Mouse (Mus musculus) CH12.LX (cell line): ENCODE measurements around the gene Laptm5. TPM values are rescaled to one million over a fixed set of nuclear protein-coding genes. Genes with fewer than 3 reads are reported as not detected.
A peak's percentile ranks its signal among the peaks of the same experiment; 100 is the strongest.

Experiments used
- DNase-seq: peaks from one replicate; pipeline ENCODE4 v3.0.0-alpha.2; 2013; ENCODE audit errors: extremely low read depth
- H3K27ac ChIP-seq: 2 replicates; pipeline ENCODE4 v1.5.1; 2012; ENCODE audit warnings: low read depth, mild to moderate bottlenecking, control low read depth, moderate library complexity; ENCODE audit not compliant: insufficient read depth
- H3K27me3 ChIP-seq: replicated peaks from 2 replicates; pipeline ENCODE3; 2012; ENCODE audit warnings: inconsistent platforms
- H3K36me3 ChIP-seq, 2 experiments: replicated peaks in 1 of 2; 2 replicates each; pipeline versions ENCODE3 to v1.6.1; 2012; ENCODE audit warnings: inconsistent platforms in 1 of 2, low read length in 1 of 2, mild to moderate bottlenecking in 1 of 2, mixed read lengths in 1 of 2, moderate library complexity in 1 of 2; ENCODE audit not compliant: control insufficient read depth in 1 of 2, insufficient read depth in 1 of 2
- H3K4me1 ChIP-seq, 2 experiments: 2 replicates each; pipeline ENCODE4 v1.6.1; 2012; ENCODE audit warnings: inconsistent platforms in 1 of 2, moderate library complexity in 1 of 2; ENCODE audit not compliant: insufficient read depth in 2 of 2, control insufficient read depth in 1 of 2
- H3K4me2 ChIP-seq: 2 replicates; pipeline ENCODE4 v1.6.1; 2012; ENCODE audit warnings: low read depth, mild to moderate bottlenecking, control low read depth; ENCODE audit not compliant: poor library complexity, insufficient read depth, severe bottlenecking
- H3K4me3 ChIP-seq, 3 experiments: fragments of 150-350 bp in 1 of 3; sonication (generic) in 1 of 3; replicated peaks in 1 of 3; 2 replicates each; pipeline versions ENCODE3 to v1.5.1; 2011 to 2012; ENCODE audit warnings: low read depth in 2 of 3, low read length in 2 of 3, mild to moderate bottlenecking in 2 of 3, moderate library complexity in 2 of 3, control low read depth in 1 of 3, improper control_type of control experiment in 1 of 3, inconsistent platforms in 1 of 3, mixed read lengths in 1 of 3; ENCODE audit not compliant: poor library complexity in 1 of 3
- H3K79me2 ChIP-seq: replicated peaks from 2 replicates; pipeline ENCODE4 v1.6.1; 2012; ENCODE audit warnings: mild to moderate bottlenecking, moderate library complexity; ENCODE audit not compliant: control insufficient read depth, poor library complexity, insufficient read depth, severe bottlenecking; ENCODE audit errors: extremely low read depth
- H3K9ac ChIP-seq: 2 replicates; pipeline ENCODE4 v1.6.1; 2012; ENCODE audit warnings: low read depth, mild to moderate bottlenecking, control low read depth, moderate library complexity; ENCODE audit not compliant: insufficient read depth
- H3K9me3 ChIP-seq: replicated peaks from 2 replicates; pipeline ENCODE3; 2012; ENCODE audit warnings: low read length, inconsistent platforms, mixed read lengths
- BHLHE40 ChIP-seq: IDR thresholded peaks from 2 replicates; pipeline ENCODE4 v1.6.1; 2011; ENCODE audit warnings: mild to moderate bottlenecking, low read depth, low read length, improper control_type of control experiment
- CTCF ChIP-seq, 2 experiments: IDR thresholded peaks in 1 of 2; conservative IDR thresholded peaks in 1 of 2; 2 replicates each; pipeline ENCODE4 v1.5.1; 2011 to 2012; ENCODE audit warnings: low read depth in 2 of 2, low read length in 2 of 2, improper control_type of control experiment in 1 of 2, inconsistent platforms in 1 of 2, mild to moderate bottlenecking in 1 of 2, moderate library complexity in 1 of 2
- EP300 ChIP-seq: IDR thresholded peaks from 2 replicates; pipeline ENCODE4 v1.6.1; 2011; ENCODE audit warnings: low read length, improper control_type of control experiment
- ETS1 ChIP-seq: conservative IDR thresholded peaks from 2 replicates; pipeline ENCODE4 v1.6.1; 2012; ENCODE audit warnings: low read depth, mild to moderate bottlenecking, inconsistent platforms, low read length, improper control_type of control experiment, moderate library complexity
- IRF4 ChIP-seq: IDR thresholded peaks from 2 replicates; pipeline ENCODE4 v1.6.1; 2014; ENCODE audit warnings: low read depth, mild to moderate bottlenecking, inconsistent platforms, low read length, improper control_type of control experiment
- JUND ChIP-seq: conservative IDR thresholded peaks from 2 replicates; pipeline ENCODE4 v1.6.1; 2011; ENCODE audit warnings: low read depth, low read length, improper control_type of control experiment
- KAT2A ChIP-seq: IDR thresholded peaks from 2 replicates; pipeline ENCODE4 v1.6.1; 2012; ENCODE audit warnings: low read length, improper control_type of control experiment, inconsistent platforms; ENCODE audit not compliant: insufficient replicate concordance
- MAX ChIP-seq: IDR thresholded peaks from 2 replicates; pipeline ENCODE4 v1.6.1; 2011; ENCODE audit warnings: low read length, improper control_type of control experiment
- MAZ ChIP-seq: IDR thresholded peaks from 2 replicates; pipeline ENCODE4 v1.6.1; 2012; ENCODE audit warnings: low read depth, mild to moderate bottlenecking, inconsistent platforms, low read length, improper control_type of control experiment, moderate library complexity
- MXI1 ChIP-seq: IDR thresholded peaks from 2 replicates; pipeline ENCODE4 v1.6.1; 2011; ENCODE audit warnings: mild to moderate bottlenecking, low read depth, low read length, improper control_type of control experiment
- MYC ChIP-seq: IDR thresholded peaks from 2 replicates; pipeline ENCODE4 v1.6.1; 2011; ENCODE audit warnings: low read depth, mild to moderate bottlenecking, improper control_type of control experiment, low read length
- NELFE ChIP-seq: IDR thresholded peaks from 2 replicates; pipeline ENCODE4 v1.6.1; 2011; ENCODE audit warnings: low read depth, low read length, improper control_type of control experiment
- NRF1 ChIP-seq: IDR thresholded peaks from 2 replicates; pipeline ENCODE4 v1.6.1; 2014; ENCODE audit warnings: low read depth, mild to moderate bottlenecking, inconsistent platforms, low read length, improper control_type of control experiment, moderate library complexity
- PAX5 ChIP-seq: IDR thresholded peaks from 2 replicates; pipeline ENCODE4 v1.6.1; 2012; ENCODE audit warnings: low read length, inconsistent platforms, mixed read lengths
- POLR2A ChIP-seq: IDR thresholded peaks from 2 replicates; pipeline ENCODE4 v1.6.1; 2011; ENCODE audit warnings: low read depth, mild to moderate bottlenecking, improper control_type of control experiment, low read length
- POLR2AphosphoS2 ChIP-seq: IDR thresholded peaks from 2 replicates; pipeline ENCODE4 v1.6.1; 2011; ENCODE audit warnings: low read depth, low read length, improper control_type of control experiment
- RAD21 ChIP-seq: IDR thresholded peaks from 2 replicates; pipeline ENCODE4 v1.6.1; 2011; ENCODE audit warnings: low read depth, mild to moderate bottlenecking, low read length, improper control_type of control experiment, moderate library complexity
- SMC3 ChIP-seq: IDR thresholded peaks from 2 replicates; pipeline ENCODE4 v1.6.1; 2011; ENCODE audit warnings: low read depth, low read length, improper control_type of control experiment
- TBP ChIP-seq: conservative IDR thresholded peaks from 2 replicates; pipeline ENCODE4 v1.6.1; 2011; ENCODE audit warnings: low read depth, low read length, improper control_type of control experiment
- TCF12 ChIP-seq: IDR thresholded peaks from 2 replicates; pipeline ENCODE4 v1.6.1; 2014; ENCODE audit warnings: low read depth, mild to moderate bottlenecking, inconsistent platforms, low read length, improper control_type of control experiment
- UBTF ChIP-seq: IDR thresholded peaks from 2 replicates; pipeline ENCODE4 v1.6.1; 2012; ENCODE audit warnings: low read depth, mild to moderate bottlenecking, inconsistent platforms, low read length, improper control_type of control experiment, moderate library complexity
- USF1 ChIP-seq: IDR thresholded peaks from 2 replicates; pipeline ENCODE4 v1.6.1; 2014; ENCODE audit warnings: low read depth, mild to moderate bottlenecking, inconsistent platforms, low read length, improper control_type of control experiment
- ZC3H11A ChIP-seq: IDR thresholded peaks from 2 replicates; pipeline ENCODE4 v1.6.1; 2012; ENCODE audit warnings: low read depth, mild to moderate bottlenecking, inconsistent platforms, low read length, improper control_type of control experiment
- ZKSCAN1 ChIP-seq: IDR thresholded peaks from 2 replicates; pipeline ENCODE4 v1.6.1; 2012; ENCODE audit warnings: low read depth, inconsistent platforms, low read length, improper control_type of control experiment, borderline replicate concordance
- ZNF384 ChIP-seq: IDR thresholded peaks from 2 replicates; pipeline ENCODE4 v1.6.1; 2012; ENCODE audit warnings: low read depth, low read length, improper control_type of control experiment, inconsistent platforms
- dilution Hi-C: fragments of 300-500 bp; cut with MboI; formaldehyde crosslinking; loops from 2 replicates; pipeline ENCODE4 v1.14.3; 2020; ENCODE audit warnings: low sequenced_read_pairs; ENCODE audit not compliant: extremely low pct_unique_long_range_greater_than_20kb, extremely low pct_ligation_motif_present
- in situ Hi-C: fragments of 300-500 bp; cut with MboI; formaldehyde crosslinking; loops from 3 replicates; pipeline ENCODE4 v1.14.3; 2019; ENCODE audit warnings: low sequenced_read_pairs, low pct_ligation_motif_present, low pct_unique_long_range_greater_than_20kb, mixed read lengths
- polyA plus RNA-seq: library from polyadenylated mRNA; unstranded; fragments of >175 nt; gene quantifications from 2 replicates; pipeline ENCODE4 v1.2.1, GENCODE M21; 2012; ENCODE audit warnings: low read depth; ENCODE audit not compliant: insufficient read length
- total RNA-seq, 2 experiments: library from RNA; depleted of rRNA; stranded (reverse); fragments of 300-350 nt in 1 of 2; fragments of >200 nt in 1 of 2; gene quantifications; 2 replicates each; pipeline ENCODE4 v1.2.3; 2012 to 2014

The Laptm5 gene
- total and polyA plus RNA-seq, 3 experiments, result 41.1 to 594 (median 225) TPM

DNA sequence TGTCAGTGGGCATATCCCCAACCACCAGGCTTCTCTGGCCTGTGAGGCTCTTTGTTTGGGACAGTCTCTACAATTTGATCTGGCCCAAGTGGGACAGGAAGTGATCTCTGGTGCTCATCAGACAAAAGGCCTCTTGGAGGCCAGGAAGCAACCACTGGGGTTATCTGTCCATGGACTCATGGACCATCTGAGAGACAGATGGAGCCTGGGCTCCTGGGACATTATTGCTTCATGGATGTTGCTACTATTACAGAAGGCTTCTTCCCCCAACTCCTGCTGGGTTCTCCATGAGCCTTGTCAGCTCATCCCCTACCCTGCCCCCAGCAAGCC lies 22.4 kb upstream of the Laptm5 start:
- Histone ChIP-seq H3K9ac (no peak overlapping the region), H3K79me2 (no peaks in the 10 kb centered on the region), H3K36me3 (no peaks in the 10 kb centered on the region), H3K4me1 (peaks cover 3% of the 10 kb centered on the region in 2 experiments; a peak in 1 of 4 replicates), H3K9me3 (peaks cover 4% of the 10 kb centered on the region), H3K27ac (no peak overlapping the region), H3K27me3 (peaks cover 56% of the 10 kb centered on the region), H3K4me2 (no peak overlapping the region), H3K4me3 (no peak overlapping the region)
- DNase-seq, result no peak
- in situ Hi-C loops (no loop called here), dilution Hi-C loops (no loop called here)
- TF ChIP-seq PAX5 (no peak), ZNF384 (no peak), TBP (no peak), MYC (no peak), MXI1 (no peak), IRF4 (no peak), ZKSCAN1 (no peak), CTCF (conservative IDR thresholded peaks at IDR 0.05 in 1 of 2, IDR thresholded peaks at IDR 0.05 in 1 of 2; ENCODE audit: low read depth in 2 of 2, low read length in 2 of 2) (no peak), UBTF (no peak), RAD21 (no peak), JUND (no peak), POLR2A (no peak), NELFE (no peak), KAT2A (no peak)

DNA sequence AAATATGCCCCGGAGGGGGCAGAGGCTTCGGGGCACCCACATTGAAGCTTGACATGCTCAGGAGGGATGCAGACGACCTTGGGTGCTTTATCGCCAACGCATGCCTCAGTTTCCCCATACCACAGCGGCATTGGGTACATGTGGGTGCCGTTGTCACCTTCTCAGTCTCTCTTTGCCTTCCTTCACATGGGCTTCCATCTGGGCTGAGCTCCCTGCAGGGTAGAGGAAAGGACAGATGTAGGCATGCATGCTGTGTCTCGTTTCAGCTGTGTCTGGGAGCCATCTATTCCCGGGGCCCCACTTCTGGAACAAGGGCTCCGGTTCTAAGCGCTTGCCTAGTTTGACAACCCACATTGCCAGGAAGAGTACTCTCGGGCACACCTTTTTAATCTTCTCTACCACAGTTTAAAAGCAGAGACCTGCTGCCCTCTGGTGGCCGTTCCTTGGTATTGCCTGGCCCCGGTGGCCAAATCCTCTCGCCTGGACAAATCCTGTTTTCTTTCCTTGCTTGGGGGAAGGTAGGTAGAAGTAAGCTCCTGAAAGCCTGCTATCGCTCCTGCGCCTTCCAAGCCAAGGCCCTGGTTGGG lies 20.8 kb upstream of the Laptm5 start:
- Histone ChIP-seq H3K79me2 (no peaks in the 10 kb centered on the region), H3K27me3 (peaks cover 51% of the 10 kb centered on the region), H3K36me3 (no peaks in the 10 kb centered on the region), H3K4me3 (no peak overlapping the region), H3K9me3 (peaks cover 4% of the 10 kb centered on the region)
- dilution Hi-C loops, result no loop called here
- DNase-seq, result no peak
- in situ Hi-C loops, result no loop called here
- TF ChIP-seq ETS1 (no peak), TCF12 (no peak), SMC3 (peak; percentile 91), EP300 (no peak), BHLHE40 (0 out of 2 replicates have a peak, but pooled peaks have one; percentile 20), NRF1 (no peak), USF1 (no peak), RAD21 (peak; percentile 87), ZC3H11A (peak; percentile 65; the same call in 1 of the 2 replicates), POLR2A (no peak), POLR2AphosphoS2 (no peak), KAT2A (no peak), UBTF (no peak), NELFE (peak; percentile 26; the same call in 1 of the 2 replicates), CTCF (conservative IDR thresholded peaks at IDR 0.05 in 1 of 2, IDR thresholded peaks at IDR 0.05 in 1 of 2; ENCODE audit: low read depth in 2 of 2, low read length in 2 of 2) (peak; percentile 68 to 90; a peak in 3 of 4 replicates), TBP (no peak), MAX (no peak), MAZ (no peak)
- TF ChIP-seq, all 38 proteins: peak for 6
- Histone ChIP-seq H3K4me2 (peak overlapping the region; percentile 63), H3K9ac (no peak overlapping the region), H3K27ac (no peak overlapping the region), H3K4me1 (peaks cover 10 to 13% of the 10 kb centered on the region in 2 experiments)
